Mouse (Mus musculus) layer of hippocampus, postnatal 36 days (tissue): ENCODE results near the gene Evx1. TPM values are rescaled to one million over a fixed set of nuclear protein-coding genes. Genes with fewer than 3 reads are reported as not detected.
"Not testable (repeated sequence)": the region's sequence is repeated elsewhere in the genome, so short reads cannot be mapped to it uniquely, and the experiment has no call there.

Experiments used
- DNase-seq, 2 experiments: peaks; one replicate each; pipeline ENCODE4 v3.0.0; 2022
- total RNA-seq, 2 experiments: library from RNA; stranded (reverse); gene quantifications; 2 replicates each; pipeline ENCODE4 v1.2.3; 2021

Evx1 gene
- total RNA-seq, 2 experiments from 2014 or later: not detected

- DNase-seq: no peak
Measured at GRCm38 (mm10) chr6:52321826-52322315, 8.6 kb downstream of the Evx1 start.

GRCm38 (mm10) chr6:52322721-52323215, 9.5 kb downstream of the Evx1 start:
- DNase-seq: no peak

- DNase-seq: no peak
Measured at GRCm38 (mm10) chr6:52323292-52323691, 10.0 kb downstream of the Evx1 start.

GRCm38 (mm10) chr6:52324061-52324460, 10.8 kb downstream of the Evx1 start:
- DNase-seq: no peak

- not testable (repeated sequence) for DNase-seq
Measured at GRCm38 (mm10) chr6:52346816-52347215, 33.5 kb downstream of the Evx1 start.

GRCm38 (mm10) chr6:52366021-52366420, 52.7 kb downstream of the Evx1 start:
- DNase-seq: no peak

GRCm38 (mm10) chr6:52366533-52366932, 53.2 kb downstream of the Evx1 start:
- DNase-seq: peak in 1 of 2 experiments; percentile 2

- DNase-seq: no peak
Measured at GRCm38 (mm10) chr6:52367067-52367466, 53.8 kb downstream of the Evx1 start.

Other genes starting within 250 kb of the Evx1 start
- not detected for gene Hoxa1, start 155.2 kb upstream of the Evx1 start, total RNA-seq
- gene Hoxa2, start 148.7 kb upstream of the Evx1 start, total RNA-seq: not detected
- not detected for gene 5730596B20Rik, start 136.0 kb upstream of the Evx1 start, total RNA-seq
- not detected for gene Hoxa4, start 121.7 kb upstream of the Evx1 start, total RNA-seq
- not detected for gene Hoxa5, start 108.9 kb upstream of the Evx1 start, total RNA-seq
- gene Hoxa6, start 104.8 kb upstream of the Evx1 start, total RNA-seq: not detected
- not detected for gene Hoxa3, start 100.2 kb upstream of the Evx1 start, total RNA-seq
- gene Gm28308, start 100.2 kb upstream of the Evx1 start, total RNA-seq: not detected
- not detected for gene Hoxa7, start 91.6 kb upstream of the Evx1 start, total RNA-seq
- not detected for gene Hoxa9, start 82.4 kb upstream of the Evx1 start, total RNA-seq
- not detected for gene Hoxa10, start 72.6 kb upstream of the Evx1 start, total RNA-seq
- gene Hoxa11, start 67.7 kb upstream of the Evx1 start, total RNA-seq: not detected
- gene Hoxa13, start 52.6 kb upstream of the Evx1 start, total RNA-seq: not detected